Mouse (Mus musculus): ENCODE results near the gene Baz2b.

DNA sequence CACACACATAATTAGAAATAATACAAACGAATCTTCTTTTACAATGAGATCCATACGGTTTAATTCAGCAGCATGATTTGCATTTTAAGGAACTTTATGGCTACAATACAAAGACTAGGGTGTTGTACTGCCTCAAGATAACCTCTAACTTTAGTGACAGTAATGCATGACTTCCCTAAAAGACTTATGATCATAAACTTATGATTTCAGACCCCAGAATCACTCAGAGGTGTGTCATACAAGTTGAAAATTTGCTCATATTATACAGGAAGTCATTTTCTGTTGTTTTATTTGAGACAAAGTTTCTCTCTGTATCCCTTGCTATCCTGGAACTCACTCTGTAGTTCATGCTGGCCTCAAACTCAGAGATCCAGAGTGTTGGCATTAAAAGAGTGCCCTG is 89.0 kb downstream of the Baz2b start:
- TF ChIP-seq CTCF (IDR thresholded peaks at IDR 0.05; ENCODE audit: low read depth) = no peak
- TF ChIP-seq EP300 (IDR thresholded peaks at IDR 0.05; ENCODE audit: low read depth) = no peak

Measured in liver, postnatal 0 days (tissue).